Mouse (Mus musculus) layer of hippocampus, adult 18-20 months (tissue): ENCODE data around the gene Tspan4. TPM values are rescaled to one million over a fixed set of nuclear protein-coding genes. Genes with fewer than 3 reads are reported as not detected.
"Not testable (repeated sequence)": the region's sequence is repeated elsewhere in the genome, so short reads cannot be mapped to it uniquely, and the experiment has no call there.

Experiments
- DNase-seq, 2 experiments: peaks; one replicate each; pipeline ENCODE4 v3.0.0; 2022; ENCODE audit warnings: low spot score in 2 of 2
- total RNA-seq, 2 experiments: library from RNA; stranded (reverse); gene quantifications; 2 replicates each; pipeline ENCODE4 v1.2.3; 2021

Gene Tspan4
- total RNA-seq, 2 experiments from 2014 or later = 11.3 to 11.7 TPM

DNA sequence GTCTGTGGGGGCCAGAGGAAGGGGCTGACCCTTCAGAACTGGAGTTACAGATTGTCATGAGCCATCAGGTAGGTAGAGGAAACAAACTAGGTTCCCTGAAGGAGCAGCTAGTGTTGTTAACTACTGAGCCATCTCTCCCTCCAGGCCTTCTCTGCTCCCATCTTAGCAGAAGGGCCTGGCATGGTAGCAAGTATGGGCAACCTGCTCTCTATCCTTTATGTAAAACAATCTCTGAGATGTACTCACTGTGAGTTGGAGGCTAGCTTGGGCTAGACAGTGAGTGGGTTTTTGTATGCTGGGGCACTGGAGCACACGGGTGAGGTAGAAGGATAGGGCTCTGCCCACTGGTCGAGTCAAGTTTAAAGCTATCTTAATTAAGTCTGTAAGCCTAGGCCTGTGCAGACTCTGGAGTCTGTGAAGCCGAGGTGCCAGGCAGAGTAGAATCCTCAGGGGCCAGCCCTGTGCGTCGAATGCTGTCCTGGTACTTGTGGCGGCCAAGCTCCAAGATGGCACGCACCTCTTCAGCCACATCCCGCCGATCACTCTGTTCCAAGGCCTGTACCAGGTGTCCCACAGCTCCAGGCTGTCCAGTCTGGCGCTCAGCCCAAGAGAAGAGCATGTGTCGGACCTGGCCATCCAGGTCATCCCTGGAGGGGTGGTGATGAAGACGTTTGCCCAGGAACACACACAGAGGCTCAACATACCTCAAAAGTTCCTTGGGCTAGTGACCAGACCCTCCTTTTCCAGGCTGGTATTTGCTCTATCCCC, 36.7 kb upstream of the Tspan4 start:
- DNase-seq = no peak

- DNase-seq = no peak
These were observed 35.8 kb upstream of the Tspan4 start for GRCm38 (mm10) chr7:141439140-141439679.

DNA sequence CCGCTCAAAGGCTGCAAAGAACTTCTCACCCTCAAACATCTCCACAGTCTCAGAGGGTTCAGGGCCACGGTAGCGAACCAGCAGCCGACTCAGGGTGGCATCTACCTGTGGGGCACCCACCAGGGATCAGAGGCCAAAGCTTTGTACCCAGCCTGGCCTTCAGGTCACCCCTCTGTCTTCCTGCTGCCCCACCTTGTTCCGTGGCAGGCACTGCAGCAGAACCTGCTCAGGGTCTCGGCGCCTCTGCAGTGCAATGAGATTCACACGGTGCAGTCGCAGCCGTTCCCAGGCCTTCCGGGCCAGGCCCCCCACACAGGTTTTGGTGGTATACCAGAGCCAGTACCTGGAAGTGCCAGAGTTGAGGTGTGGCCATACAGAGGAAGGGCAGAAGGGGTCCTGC, 35.2 kb upstream of the Tspan4 start:
- no peak for DNase-seq

GRCm38 (mm10) chr7:141440613-141441012, 34.4 kb upstream of the Tspan4 start:
- DNase-seq = no peak

GRCm38 (mm10) chr7:141441460-141441859, 33.6 kb upstream of the Tspan4 start:
- no peak for DNase-seq

GRCm38 (mm10) chr7:141442199-141442598, 32.8 kb upstream of the Tspan4 start:
- no peak for DNase-seq

DNA sequence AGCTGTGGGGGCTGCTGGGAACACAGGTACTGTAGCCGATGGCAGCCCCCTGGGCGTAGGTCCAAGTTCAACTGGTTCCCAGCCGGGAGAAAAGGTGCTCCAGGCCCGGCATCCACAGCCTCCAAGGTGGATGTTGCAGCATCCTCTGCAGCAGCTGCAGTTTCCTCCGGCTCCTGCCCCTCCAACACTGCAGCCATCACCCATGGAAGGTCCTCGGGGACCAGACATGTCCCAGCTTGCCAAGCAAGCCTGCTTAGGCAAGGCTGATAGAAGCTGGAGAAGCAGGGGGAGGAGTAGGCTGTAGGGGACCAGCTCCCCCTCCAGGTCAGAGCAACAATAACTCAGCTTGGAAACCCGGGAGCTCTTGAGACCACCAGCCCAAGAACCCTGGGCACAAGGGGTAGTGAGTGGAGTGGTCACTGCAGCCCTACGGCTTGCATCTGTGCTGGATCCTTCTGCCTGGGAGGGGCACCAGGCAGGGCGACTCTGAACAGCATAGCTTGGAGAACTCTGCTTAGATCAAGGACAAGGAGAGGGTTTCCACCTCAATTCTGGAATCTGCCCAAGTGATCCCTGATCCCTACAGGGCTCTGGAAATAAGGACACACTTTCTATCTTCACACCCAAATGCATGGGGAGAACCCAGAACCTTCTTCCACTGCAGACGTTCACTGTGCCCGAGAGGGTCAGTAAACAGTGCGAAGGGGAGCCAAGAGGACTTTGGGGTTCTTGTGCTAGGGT, 31.8 kb upstream of the Tspan4 start:
- DNase-seq = no peak

DNA sequence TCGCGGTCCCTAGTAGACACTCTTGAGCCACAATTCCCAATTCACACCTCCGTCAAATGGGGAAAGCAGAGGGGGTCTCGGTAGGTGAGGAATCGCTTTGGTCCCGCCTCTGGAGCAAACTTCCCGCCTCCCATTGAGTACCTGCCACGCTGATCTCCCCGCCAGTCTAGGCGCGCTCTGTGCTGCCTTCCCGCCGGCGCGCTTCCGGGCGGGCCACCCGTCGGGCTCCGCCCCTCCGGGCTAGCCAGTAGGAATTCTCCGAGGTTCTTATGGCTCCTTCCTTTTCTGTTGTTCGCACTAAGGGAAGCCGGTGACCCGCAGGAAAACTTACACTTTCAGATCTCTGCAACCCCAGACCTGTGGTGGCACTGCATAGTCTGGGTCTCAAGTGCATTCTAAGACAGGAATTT, 31.2 kb upstream of the Tspan4 start, which contains the start of gene Pidd1:
Pidd1 (minus strand) TSS at position 198 of the 410 bp plus-strand sequence.
- no peak for DNase-seq

DNA sequence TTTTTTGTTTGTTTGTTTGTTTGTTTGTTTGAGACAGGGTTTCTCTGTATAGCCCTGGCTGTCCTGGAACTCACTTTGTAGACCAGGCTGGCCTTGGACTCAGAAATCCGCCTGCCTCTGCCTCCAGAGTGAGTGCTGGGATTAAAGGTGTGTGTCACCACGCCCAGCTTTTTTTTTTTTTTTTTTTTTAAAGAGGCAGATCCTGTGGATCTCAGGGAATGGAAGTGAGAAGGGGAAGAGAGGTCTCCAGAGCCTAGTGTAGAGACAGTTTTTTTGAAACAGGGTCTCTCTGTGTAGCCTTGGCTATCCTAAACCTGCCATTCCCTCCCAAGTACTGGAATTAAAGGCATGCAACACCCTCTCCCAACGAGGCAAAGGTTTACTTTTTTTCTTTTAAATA, 28.7 kb upstream of the Tspan4 start:
- DNase-seq = not testable (repeated sequence)

GRCm38 (mm10) chr7:141447110-141447991, 27.7 kb upstream of the Tspan4 start, which contains the start of gene Rplp2:
Gene Rplp2 (plus strand): TSS chr7:141447370.
- peak; percentile 95 to 98 for DNase-seq

GRCm38 (mm10) chr7:141451928-141452327, 23.1 kb upstream of the Tspan4 start:
- no peak for DNase-seq

GRCm38 (mm10) chr7:141453636-141454035, 21.4 kb upstream of the Tspan4 start:
- no peak for DNase-seq

GRCm38 (mm10) chr7:141454967-141455551, 20.0 kb upstream of the Tspan4 start, which contains the start of gene Pnpla2:
Gene Pnpla2 (plus strand): TSS chr7:141455198.
- DNase-seq = peak; percentile 86 to 91

DNA sequence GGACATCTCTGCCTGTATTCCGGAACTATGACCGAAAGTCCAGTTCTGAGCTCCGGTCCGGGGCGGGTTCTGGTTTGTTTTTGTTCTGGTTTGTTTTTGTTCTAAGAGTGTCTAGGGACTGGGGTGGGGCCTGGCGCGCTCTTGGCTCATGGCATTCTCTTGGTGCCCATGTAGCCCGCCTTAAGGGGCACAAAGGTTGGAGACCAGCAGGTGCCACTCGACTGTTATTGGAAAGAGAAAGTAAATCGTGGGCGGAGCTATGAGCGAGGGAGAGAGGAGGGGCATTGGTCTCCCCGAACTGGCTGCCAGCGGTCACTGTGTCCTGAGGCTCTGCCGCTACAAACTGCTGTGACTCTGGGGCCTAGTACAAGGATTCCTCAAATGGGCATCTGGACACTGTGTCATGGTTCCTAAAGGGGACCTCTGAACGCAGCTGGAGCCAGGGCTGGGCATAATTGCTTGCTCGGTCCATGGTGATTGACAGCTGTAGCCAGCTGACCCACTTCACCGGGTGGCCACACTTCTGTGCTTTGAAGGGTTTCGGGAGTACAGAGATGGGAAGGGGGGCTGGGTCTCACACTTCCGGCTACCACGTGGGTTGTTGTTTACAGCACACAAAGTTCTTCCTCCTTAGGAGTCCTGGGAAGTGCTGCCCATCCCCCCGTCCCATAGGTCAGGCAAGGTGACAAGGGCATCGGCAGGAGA, 19.3 kb upstream of the Tspan4 start:
- DNase-seq = peak in 1 of 2 experiments; percentile 58

DNA sequence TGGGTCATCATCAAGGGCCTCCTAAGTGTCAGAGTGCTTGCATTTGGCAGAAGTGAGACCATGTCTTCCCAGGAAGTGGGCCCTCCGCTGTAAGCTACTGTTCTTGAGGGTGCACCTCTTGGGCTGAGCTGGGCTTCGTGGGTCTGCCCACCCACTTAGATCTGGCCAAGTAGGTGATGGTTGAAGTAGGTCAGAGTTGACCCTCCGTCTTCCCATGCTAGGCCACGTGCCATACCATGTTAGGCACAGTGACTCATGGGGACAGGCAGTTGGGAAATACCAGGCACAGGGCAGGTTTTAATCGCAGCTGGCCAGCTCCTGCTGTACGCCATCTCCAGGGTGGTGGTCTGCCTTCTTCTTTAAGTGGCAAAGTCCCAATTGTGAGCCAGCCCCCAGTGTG, 18.3 kb upstream of the Tspan4 start:
- no peak for DNase-seq

GRCm38 (mm10) chr7:141457236-141457635, 17.8 kb upstream of the Tspan4 start:
- DNase-seq = no peak

DNA sequence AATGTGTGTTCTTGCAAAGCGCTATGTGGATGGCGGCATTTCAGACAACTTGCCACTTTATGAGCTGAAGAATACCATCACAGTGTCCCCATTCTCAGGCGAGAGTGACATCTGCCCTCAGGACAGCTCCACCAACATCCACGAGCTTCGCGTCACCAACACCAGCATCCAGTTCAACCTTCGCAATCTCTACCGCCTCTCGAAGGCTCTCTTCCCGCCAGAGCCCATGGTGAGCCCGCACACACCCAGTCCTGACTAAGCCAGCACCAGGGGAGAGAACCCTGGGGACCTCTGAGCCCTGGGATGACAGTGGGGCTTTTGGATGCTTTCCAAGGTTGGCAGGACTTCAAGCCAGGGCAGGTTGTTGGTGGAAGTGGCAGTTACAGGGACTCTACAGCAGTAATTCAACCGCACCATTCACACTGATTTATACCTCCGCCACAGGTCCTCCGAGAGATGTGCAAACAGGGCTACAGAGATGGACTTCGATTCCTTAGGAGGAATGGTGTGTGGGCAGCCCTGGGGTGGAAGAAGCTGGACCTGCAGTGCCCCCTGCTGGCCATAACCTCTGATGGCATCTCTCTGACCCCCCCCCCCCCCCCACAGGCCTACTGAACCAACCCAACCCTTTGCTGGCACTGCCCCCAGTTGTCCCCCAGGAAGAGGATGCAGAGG, 16.9 kb upstream of the Tspan4 start:
- DNase-seq = no peak

DNA sequence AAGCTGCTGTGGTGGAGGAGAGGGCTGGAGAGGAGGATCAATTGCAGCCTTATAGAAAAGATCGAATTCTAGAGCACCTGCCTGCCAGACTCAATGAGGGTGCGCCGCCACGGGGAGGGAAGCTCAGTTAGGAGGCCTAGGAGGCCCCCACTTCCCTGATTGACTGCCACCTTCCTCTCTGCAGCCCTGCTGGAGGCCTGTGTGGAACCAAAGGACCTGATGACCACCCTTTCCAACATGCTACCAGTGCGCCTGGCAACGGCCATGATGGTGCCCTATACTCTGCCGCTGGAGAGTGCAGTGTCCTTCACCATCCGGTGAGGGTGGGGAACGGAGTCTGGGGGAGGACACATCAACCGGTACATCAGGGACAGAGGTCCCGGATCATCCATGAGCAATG, 16.4 kb upstream of the Tspan4 start:
- DNase-seq = no peak

DNA sequence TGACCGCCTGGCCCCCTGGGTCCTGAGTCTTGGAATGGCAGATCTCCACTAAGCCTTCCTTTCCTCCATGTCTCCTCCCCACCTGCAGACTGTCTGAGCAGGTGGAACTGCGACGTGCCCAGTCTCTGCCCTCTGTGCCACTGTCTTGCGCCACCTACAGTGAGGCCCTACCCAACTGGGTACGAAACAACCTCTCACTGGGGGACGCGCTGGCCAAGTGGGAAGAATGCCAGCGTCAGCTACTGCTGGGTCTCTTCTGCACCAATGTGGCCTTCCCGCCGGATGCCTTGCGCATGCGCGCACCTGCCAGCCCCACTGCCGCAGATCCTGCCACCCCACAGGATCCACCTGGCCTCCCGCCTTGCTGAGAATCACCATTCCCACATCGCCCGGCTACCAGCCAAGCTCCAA, 15.7 kb upstream of the Tspan4 start:
- DNase-seq = no peak
